Mouse (Mus musculus) neural tube, embryonic 14.5 days (tissue): ENCODE measurements around the gene Myo3a. TPM values are rescaled to one million over a fixed set of nuclear protein-coding genes. Genes with fewer than 3 reads are reported as not detected.

Source experiments
- ATAC-seq: fragments of 200-750 bp; cut with Nextera tagmentation; 2 replicates; pipeline ENCODE4 v1.8.0; 2017; ENCODE audit warnings: low read depth, mild to moderate bottlenecking, moderate TSS enrichment, moderate library complexity
- H3K27ac ChIP-seq: fragments of 300-500 bp; sonication (generic); 2 replicates; pipeline ENCODE4 v1.5.1; 2014; ENCODE audit warnings: low read depth, mild to moderate bottlenecking, control low read depth, low read length, moderate library complexity, mixed read lengths
- H3K27me3 ChIP-seq: fragments of 300-500 bp; sonication (generic); 2 replicates; pipeline ENCODE4 v1.6.1; 2014; ENCODE audit warnings: low read length; ENCODE audit not compliant: control insufficient read depth, insufficient read depth
- H3K36me3 ChIP-seq: fragments of 300-500 bp; sonication (generic); 2 replicates; pipeline ENCODE4 v1.6.1; 2014; ENCODE audit warnings: low read length, mixed read lengths; ENCODE audit not compliant: control insufficient read depth, insufficient read depth
- H3K4me1 ChIP-seq: fragments of 300-500 bp; sonication (generic); 2 replicates; pipeline ENCODE4 v1.6.1; 2014; ENCODE audit warnings: low read length; ENCODE audit not compliant: control insufficient read depth, insufficient read depth
- H3K4me2 ChIP-seq: fragments of 300-500 bp; sonication (generic); 2 replicates; pipeline ENCODE4 v1.6.1; 2014; ENCODE audit warnings: mild to moderate bottlenecking, low read depth, low read length, control low read depth
- H3K4me3 ChIP-seq: fragments of 300-500 bp; sonication (generic); 2 replicates; pipeline ENCODE4 v1.5.1; 2014; ENCODE audit warnings: low read depth, low read length, control low read depth, mixed read lengths
- H3K9ac ChIP-seq: fragments of 300-500 bp; sonication (generic); replicated peaks from 2 replicates; pipeline ENCODE4 v1.6.1; 2014; ENCODE audit warnings: low read depth, mild to moderate bottlenecking, control low read depth, low read length, mixed read lengths
- H3K9me3 ChIP-seq: fragments of 300-500 bp; sonication (generic); 2 replicates; pipeline ENCODE4 v1.6.1; 2016; ENCODE audit warnings: low read length; ENCODE audit not compliant: control insufficient read depth
- WGBS: fragments of 180-500 bp; shearing (Covaris S2); extraction: QIAGEN DNeasy Blood & Tissue Kit; methylation state at CpG from one replicate; pipeline ENCODE4 v1.1.7; 2014; 5-methylcytosine and 5-hydroxymethylcytosine counted together
- microRNA-seq: library from miRNA; unstranded; fragments of <30 nt; microRNA quantifications from one replicate; pipeline ENCODE4, GENCODE M21; 2016
- polyA plus RNA-seq: library from polyadenylated mRNA; unstranded; fragments of >200 nt; fragmentation: Nextera tagmentation; extraction: Ambion mirVana; gene quantifications from 2 replicates; pipeline ENCODE4 v1.2.1, GENCODE M21; 2014

Gene Myo3a
- polyA plus RNA-seq, 1 experiment from 2014 or later, result 0.05 TPM

- Histone ChIP-seq H3K27ac (no peak overlapping the region), H3K36me3 (no peaks in the 10 kb centered on the region), H3K4me2 (no peak overlapping the region), H3K4me3 (no peak overlapping the region), H3K9me3 (no peaks in the 10 kb centered on the region), H3K27me3 (no peaks in the 10 kb centered on the region), H3K9ac (no peak overlapping the region), H3K4me1 (no peaks in the 10 kb centered on the region)
- WGBS, result 76% methylated on average over 1 of the region's 1 CpGs
- no peak for ATAC-seq
Observed at GRCm38 (mm10) chr2:22663731-22664130, 436.4 kb downstream of the Myo3a start.

Small RNAs within 50 kb of the gene (microRNA-seq; reads per million reads assigned to microRNA genes)
- not detected for gene Gm23636
- not detected for gene Mir3967
